Mouse (Mus musculus): ENCODE results near the gene Hs3st3b1.

Hs3st3b1 gene

DNA sequence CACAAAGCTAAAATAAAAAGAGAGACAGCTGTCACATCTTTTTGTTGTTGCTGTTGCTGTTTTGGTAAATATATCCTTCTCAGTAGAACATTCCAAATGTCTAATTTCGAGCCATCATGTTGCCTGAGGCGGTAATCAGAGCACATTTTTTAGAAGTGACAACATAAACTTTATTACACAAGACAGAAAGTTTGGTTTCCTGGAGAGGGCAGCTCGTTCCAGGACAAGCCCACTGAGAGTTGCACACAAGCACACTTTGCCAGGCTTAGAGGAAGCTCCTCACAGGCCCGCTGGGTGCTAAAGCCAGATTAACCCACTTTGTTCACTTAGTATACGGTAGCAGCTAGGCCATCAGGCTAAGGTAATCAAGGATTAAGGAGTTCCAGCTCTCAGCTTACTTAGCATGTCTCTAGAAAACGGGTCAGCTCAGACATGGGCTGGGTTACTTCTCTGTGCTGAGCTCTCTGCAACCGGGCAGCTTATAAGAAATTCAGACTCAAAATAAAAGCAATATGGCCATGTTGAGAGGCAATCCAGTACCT, 30.5 kb downstream of the Hs3st3b1 start:
- DNase-seq (ENCODE audit: low spot score in 2 of 2) = no peak

DNA sequence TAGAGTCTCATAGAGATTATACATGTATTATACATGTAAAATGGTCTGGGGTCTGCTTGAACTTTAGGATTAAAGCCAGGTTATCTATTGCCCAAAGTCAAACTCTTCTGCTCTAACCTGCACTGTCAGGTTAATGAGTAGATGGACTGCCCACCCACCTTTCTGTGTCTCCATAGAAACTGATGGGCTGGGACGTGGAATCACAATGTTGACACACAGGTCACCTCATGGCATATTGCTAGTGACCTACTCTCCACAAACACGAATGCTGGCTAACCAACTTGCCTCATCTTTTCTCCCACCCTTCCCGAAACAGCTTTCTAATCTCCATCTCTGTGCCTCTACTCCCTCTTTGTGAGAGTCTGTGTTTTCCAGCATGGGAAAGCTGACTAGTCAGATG, 38.7 kb downstream of the Hs3st3b1 start:
- no peak for DNase-seq (ENCODE audit: low spot score in 2 of 2)

DNA sequence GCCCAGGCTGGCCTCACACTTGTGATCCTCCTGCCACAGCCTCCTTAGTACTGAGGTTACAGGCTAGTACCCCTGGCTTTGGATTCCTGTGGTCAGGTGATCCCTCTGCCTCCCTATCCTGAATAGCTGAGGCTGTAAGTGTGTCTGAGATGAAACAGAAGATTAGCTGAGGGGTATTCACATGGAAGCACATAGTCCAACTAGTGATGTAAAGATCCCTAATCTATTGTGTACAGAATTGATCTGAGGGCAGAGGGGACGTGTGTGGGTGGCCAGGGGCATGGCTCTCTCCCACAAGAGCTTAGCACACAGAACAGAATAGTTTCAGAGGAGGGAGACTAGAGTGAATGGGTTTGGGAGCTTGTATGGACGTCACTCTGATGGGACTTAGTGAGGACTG, 41.8 kb downstream of the Hs3st3b1 start:
- DNase-seq (ENCODE audit: low spot score in 2 of 2) = no peak

DNA sequence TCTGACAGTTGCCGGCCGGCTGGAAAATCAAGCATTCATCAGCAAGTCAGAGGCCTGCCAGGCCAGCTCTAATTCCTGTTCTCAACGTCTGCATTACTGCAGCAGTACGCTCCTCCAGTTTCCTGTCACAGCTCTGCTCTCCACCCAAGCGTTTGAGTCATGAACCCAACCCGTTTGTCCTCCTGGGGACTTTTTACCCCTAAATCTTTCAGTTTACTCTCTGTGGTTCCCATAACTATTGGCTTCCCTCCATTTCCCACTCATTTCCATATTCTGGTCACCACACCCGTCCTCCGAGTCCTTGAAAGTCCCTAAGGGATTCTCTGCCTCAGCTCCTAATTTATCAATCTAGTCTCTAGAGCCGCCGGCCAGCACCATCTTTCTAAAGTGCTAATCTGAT, 42.8 kb downstream of the Hs3st3b1 start:
- DNase-seq (ENCODE audit: low spot score in 2 of 2) = no peak

DNA sequence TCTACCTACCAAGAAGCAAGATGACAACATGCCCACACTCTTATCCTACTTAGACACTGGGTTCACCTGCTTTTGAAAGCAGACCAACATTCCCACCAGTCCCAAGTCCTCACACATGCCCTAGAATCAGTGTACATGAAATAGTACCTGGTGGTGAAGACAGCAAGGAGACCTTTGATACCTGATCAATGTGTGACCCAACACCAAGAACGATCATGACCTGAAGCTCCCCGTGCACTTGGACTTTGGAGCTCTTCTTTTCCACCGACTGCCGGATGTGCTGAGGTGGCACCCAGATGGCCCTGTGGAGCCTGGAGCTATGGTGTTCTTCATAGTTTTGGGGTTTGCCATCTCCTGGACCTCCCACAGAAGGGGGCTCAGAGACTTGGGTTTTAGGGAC, 43.5 kb downstream of the Hs3st3b1 start:
- DNase-seq (ENCODE audit: low spot score in 2 of 2) = no peak

DNA sequence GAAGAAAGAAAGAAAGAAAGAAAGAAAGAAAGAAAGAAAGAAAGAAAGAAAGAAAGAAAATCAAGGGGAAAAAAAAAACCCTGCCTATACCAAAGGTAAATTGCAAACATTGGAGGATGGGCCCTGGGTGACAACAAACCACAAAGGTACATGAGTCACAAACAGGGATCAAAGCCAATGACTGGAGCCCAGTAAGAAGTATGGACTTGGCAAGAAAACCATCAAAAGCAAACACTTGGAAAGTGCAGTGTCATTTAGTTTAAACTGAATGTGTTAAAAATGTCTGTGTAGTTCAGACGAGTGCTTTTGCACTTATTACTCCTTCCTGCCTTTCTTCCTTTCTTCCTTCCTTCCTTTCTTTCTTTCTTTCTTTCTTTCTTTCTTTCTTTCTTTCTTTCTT, 59.3 kb downstream of the Hs3st3b1 start:
- no peak for DNase-seq (ENCODE audit: low spot score in 2 of 2)

DNA sequence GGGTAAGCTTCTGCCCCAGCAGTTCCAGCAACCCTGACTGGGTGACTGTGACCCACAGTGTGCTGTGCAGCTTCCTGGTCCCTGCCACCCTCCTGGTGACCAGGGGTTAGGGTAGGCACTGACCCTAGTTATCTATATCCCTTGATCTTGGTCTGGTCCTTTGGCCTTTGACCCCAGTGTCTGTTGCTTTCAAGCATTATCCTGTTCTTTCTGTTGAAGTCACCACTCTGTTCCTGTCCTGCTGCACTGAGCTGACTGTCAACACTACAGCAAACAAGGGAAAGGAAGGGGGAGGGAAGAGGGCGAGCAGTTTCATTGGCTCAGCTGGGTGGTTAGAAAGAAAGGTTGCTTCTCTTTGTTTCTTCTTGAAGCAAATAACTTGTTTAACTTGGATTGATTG, 60.1 kb downstream of the Hs3st3b1 start:
- no peak for DNase-seq (ENCODE audit: low spot score in 2 of 2)

DNA sequence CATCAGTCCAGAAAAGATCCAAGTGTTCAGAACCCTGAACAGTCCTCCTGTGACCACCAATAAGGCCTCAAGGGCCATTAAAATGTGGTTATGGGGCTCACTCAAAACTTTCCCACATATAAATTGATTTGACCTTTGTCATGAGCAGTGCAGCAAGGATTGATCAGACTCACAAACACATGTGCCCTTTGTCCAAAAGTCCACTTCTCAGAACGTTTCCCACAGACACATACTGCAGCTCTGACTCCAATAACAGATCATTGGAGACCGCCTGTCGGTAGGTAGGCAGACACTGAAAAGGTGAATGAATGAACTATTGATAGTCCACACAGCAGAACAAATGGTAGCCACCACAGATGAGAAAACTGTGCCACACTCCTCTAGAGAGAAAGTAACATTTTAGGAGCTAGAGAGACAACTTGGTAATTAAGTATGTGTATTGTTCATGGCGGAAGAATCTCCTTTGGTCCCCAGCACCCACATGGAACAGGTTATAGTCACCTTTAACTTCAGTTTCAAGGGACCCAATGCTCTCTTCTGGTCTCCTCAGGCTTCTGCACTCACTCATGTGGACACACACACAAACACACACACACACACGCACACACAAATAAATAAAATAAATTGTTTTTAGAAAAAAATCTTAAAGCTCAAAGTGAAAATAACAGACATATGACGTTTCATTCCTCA, 70.9 kb downstream of the Hs3st3b1 start:
- no peak for DNase-seq (ENCODE audit: low spot score in 2 of 2)

DNA sequence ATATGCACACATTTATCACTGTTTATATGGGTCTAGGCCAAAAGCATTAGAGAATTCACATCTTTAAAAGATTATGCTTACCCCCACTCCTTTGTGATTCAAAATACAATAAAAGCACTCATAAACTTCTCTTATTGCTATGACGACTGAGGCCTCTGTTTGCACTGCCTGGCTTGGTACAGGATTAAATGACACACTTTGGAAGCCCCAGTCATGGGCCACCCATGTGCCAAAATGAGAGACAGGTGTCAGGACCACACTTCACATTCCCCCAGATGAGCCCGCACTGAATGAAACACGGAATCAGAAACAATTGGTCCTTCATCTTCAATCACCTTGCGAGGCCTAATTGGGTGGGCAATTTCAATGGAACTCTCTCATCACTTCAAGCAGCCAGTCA, 71.8 kb downstream of the Hs3st3b1 start:
- no peak for DNase-seq (ENCODE audit: low spot score in 2 of 2)

DNA sequence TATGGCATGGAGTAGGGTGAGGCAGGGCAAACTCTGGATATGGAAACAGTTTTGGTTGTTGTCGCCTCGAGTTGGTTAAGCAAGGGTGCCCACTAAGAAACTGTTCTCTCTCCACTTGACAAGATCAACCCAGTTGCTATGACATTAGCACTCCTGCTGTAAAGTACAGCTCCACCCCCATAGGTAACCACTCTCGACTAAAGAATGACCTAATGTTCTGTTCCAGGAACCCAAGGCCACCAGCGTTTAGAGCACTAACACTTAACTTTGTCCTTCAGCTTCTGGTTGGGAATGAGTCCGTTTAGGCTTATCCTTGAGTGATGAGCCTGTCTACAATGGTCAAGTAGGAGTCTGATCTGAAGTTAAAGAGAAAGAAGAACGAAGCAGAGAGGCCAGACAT, 76.7 kb downstream of the Hs3st3b1 start:
- DNase-seq (ENCODE audit: low spot score in 2 of 2) = no peak

DNA sequence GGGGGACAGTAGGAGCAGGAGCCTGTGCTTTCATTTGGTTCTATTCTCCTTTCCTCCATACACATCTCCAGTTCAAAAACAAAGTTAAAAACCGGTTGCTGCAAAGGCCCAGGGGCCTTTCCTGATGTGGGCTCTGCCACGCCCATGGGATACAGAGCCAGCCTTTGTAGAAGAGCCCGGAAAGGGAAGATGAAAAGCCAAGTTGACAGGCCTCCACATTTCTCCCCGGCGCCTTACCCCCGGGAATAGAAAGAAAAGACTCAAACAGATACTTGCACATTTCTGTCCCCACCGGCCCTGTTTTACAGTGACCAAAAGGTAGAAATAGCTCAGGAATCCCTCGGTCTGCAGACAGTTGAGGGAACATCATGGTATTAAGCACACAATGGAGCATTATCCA, 77.4 kb downstream of the Hs3st3b1 start:
- DNase-seq (ENCODE audit: low spot score in 2 of 2) = no peak

DNA sequence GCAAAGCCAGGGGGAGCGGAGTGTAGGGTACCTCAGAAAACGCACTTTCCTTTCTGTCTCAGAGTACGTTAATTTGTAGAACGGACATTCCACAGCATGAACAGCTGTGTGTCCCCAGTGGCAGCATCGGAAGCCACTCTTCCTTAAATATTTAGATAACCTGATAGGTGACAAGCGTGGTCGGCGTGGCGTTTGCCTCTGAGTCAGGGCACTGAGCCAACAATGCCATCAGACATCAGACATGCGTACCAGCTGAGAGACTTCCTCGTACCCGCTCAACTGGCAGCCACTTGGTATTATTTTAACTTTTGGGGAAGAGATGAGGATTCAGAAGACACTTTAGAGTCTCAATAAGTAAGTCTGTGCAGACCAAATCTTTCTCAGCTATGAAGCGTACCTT, 84.6 kb downstream of the Hs3st3b1 start:
- DNase-seq (ENCODE audit: low spot score in 2 of 2) = no peak

All from urinary bladder, postnatal 36 days (tissue).